Mouse (Mus musculus) CH12.LX (cell line): Measurements from ENCODE around the gene Tmpo. TPM values are rescaled to one million over a fixed set of nuclear protein-coding genes. Genes with fewer than 3 reads are reported as not detected.

Experiments
- DNase-seq: peaks from one replicate; pipeline ENCODE4 v3.0.0-alpha.2; 2013; ENCODE audit errors: extremely low read depth
- H3K27ac ChIP-seq: 2 replicates; pipeline ENCODE4 v1.5.1; 2012; ENCODE audit warnings: low read depth, mild to moderate bottlenecking, control low read depth, moderate library complexity; ENCODE audit not compliant: insufficient read depth
- H3K27me3 ChIP-seq: replicated peaks from 2 replicates; pipeline ENCODE3; 2012; ENCODE audit warnings: inconsistent platforms
- H3K36me3 ChIP-seq, 2 experiments: replicated peaks in 1 of 2; 2 replicates each; pipeline versions ENCODE3 to v1.6.1; 2012; ENCODE audit warnings: inconsistent platforms in 1 of 2, low read length in 1 of 2, mild to moderate bottlenecking in 1 of 2, mixed read lengths in 1 of 2, moderate library complexity in 1 of 2; ENCODE audit not compliant: control insufficient read depth in 1 of 2, insufficient read depth in 1 of 2
- H3K4me1 ChIP-seq, 2 experiments: 2 replicates each; pipeline ENCODE4 v1.6.1; 2012; ENCODE audit warnings: inconsistent platforms in 1 of 2, moderate library complexity in 1 of 2; ENCODE audit not compliant: insufficient read depth in 2 of 2, control insufficient read depth in 1 of 2
- H3K4me2 ChIP-seq: 2 replicates; pipeline ENCODE4 v1.6.1; 2012; ENCODE audit warnings: low read depth, mild to moderate bottlenecking, control low read depth; ENCODE audit not compliant: poor library complexity, insufficient read depth, severe bottlenecking
- H3K4me3 ChIP-seq, 3 experiments: fragments of 150-350 bp in 1 of 3; sonication (generic) in 1 of 3; replicated peaks in 1 of 3; 2 replicates each; pipeline versions ENCODE3 to v1.5.1; 2011 to 2012; ENCODE audit warnings: low read depth in 2 of 3, low read length in 2 of 3, mild to moderate bottlenecking in 2 of 3, moderate library complexity in 2 of 3, control low read depth in 1 of 3, improper control_type of control experiment in 1 of 3, inconsistent platforms in 1 of 3, mixed read lengths in 1 of 3; ENCODE audit not compliant: poor library complexity in 1 of 3
- H3K79me2 ChIP-seq: replicated peaks from 2 replicates; pipeline ENCODE4 v1.6.1; 2012; ENCODE audit warnings: mild to moderate bottlenecking, moderate library complexity; ENCODE audit not compliant: control insufficient read depth, poor library complexity, insufficient read depth, severe bottlenecking; ENCODE audit errors: extremely low read depth
- H3K9ac ChIP-seq: 2 replicates; pipeline ENCODE4 v1.6.1; 2012; ENCODE audit warnings: low read depth, mild to moderate bottlenecking, control low read depth, moderate library complexity; ENCODE audit not compliant: insufficient read depth
- H3K9me3 ChIP-seq: replicated peaks from 2 replicates; pipeline ENCODE3; 2012; ENCODE audit warnings: low read length, inconsistent platforms, mixed read lengths
- CHD2 ChIP-seq: IDR thresholded peaks from 2 replicates; pipeline ENCODE4 v1.6.1; 2011; ENCODE audit warnings: low read length, improper control_type of control experiment
- CTCF ChIP-seq, 2 experiments: IDR thresholded peaks in 1 of 2; conservative IDR thresholded peaks in 1 of 2; 2 replicates each; pipeline ENCODE4 v1.5.1; 2011 to 2012; ENCODE audit warnings: low read depth in 2 of 2, low read length in 2 of 2, improper control_type of control experiment in 1 of 2, inconsistent platforms in 1 of 2, mild to moderate bottlenecking in 1 of 2, moderate library complexity in 1 of 2
- ELF1 ChIP-seq: IDR thresholded peaks from 2 replicates; pipeline ENCODE4 v1.6.1; 2014; ENCODE audit warnings: low read depth, mild to moderate bottlenecking, inconsistent platforms, low read length, improper control_type of control experiment
- EP300 ChIP-seq: IDR thresholded peaks from 2 replicates; pipeline ENCODE4 v1.6.1; 2011; ENCODE audit warnings: low read length, improper control_type of control experiment
- ETS1 ChIP-seq: conservative IDR thresholded peaks from 2 replicates; pipeline ENCODE4 v1.6.1; 2012; ENCODE audit warnings: low read depth, mild to moderate bottlenecking, inconsistent platforms, low read length, improper control_type of control experiment, moderate library complexity
- GABPA ChIP-seq: IDR thresholded peaks from 2 replicates; pipeline ENCODE4 v1.6.1; 2012; ENCODE audit warnings: low read depth, low read length, improper control_type of control experiment, inconsistent platforms; ENCODE audit not compliant: insufficient replicate concordance
- IRF4 ChIP-seq: IDR thresholded peaks from 2 replicates; pipeline ENCODE4 v1.6.1; 2014; ENCODE audit warnings: low read depth, mild to moderate bottlenecking, inconsistent platforms, low read length, improper control_type of control experiment
- JUN ChIP-seq: IDR thresholded peaks from 2 replicates; pipeline ENCODE4 v1.6.1; 2011; ENCODE audit warnings: low read depth, mild to moderate bottlenecking, low read length, improper control_type of control experiment, moderate library complexity; ENCODE audit not compliant: insufficient read depth
- MAFK ChIP-seq: IDR thresholded peaks from 2 replicates; pipeline ENCODE4 v1.6.1; 2011; ENCODE audit warnings: low read length, improper control_type of control experiment; ENCODE audit not compliant: insufficient replicate concordance
- MAX ChIP-seq: IDR thresholded peaks from 2 replicates; pipeline ENCODE4 v1.6.1; 2011; ENCODE audit warnings: low read length, improper control_type of control experiment
- MXI1 ChIP-seq: IDR thresholded peaks from 2 replicates; pipeline ENCODE4 v1.6.1; 2011; ENCODE audit warnings: mild to moderate bottlenecking, low read depth, low read length, improper control_type of control experiment
- MYC ChIP-seq: IDR thresholded peaks from 2 replicates; pipeline ENCODE4 v1.6.1; 2011; ENCODE audit warnings: low read depth, mild to moderate bottlenecking, improper control_type of control experiment, low read length
- PAX5 ChIP-seq: IDR thresholded peaks from 2 replicates; pipeline ENCODE4 v1.6.1; 2012; ENCODE audit warnings: low read length, inconsistent platforms, mixed read lengths
- POLR2A ChIP-seq: IDR thresholded peaks from 2 replicates; pipeline ENCODE4 v1.6.1; 2011; ENCODE audit warnings: low read depth, mild to moderate bottlenecking, improper control_type of control experiment, low read length
- RAD21 ChIP-seq: IDR thresholded peaks from 2 replicates; pipeline ENCODE4 v1.6.1; 2011; ENCODE audit warnings: low read depth, mild to moderate bottlenecking, low read length, improper control_type of control experiment, moderate library complexity
- SIN3A ChIP-seq: IDR thresholded peaks from 2 replicates; pipeline ENCODE4 v1.6.1; 2012; ENCODE audit warnings: low read length, improper control_type of control experiment, inconsistent platforms
- SMC3 ChIP-seq: IDR thresholded peaks from 2 replicates; pipeline ENCODE4 v1.6.1; 2011; ENCODE audit warnings: low read depth, low read length, improper control_type of control experiment
- TBP ChIP-seq: conservative IDR thresholded peaks from 2 replicates; pipeline ENCODE4 v1.6.1; 2011; ENCODE audit warnings: low read depth, low read length, improper control_type of control experiment
- TCF12 ChIP-seq: IDR thresholded peaks from 2 replicates; pipeline ENCODE4 v1.6.1; 2014; ENCODE audit warnings: low read depth, mild to moderate bottlenecking, inconsistent platforms, low read length, improper control_type of control experiment
- UBTF ChIP-seq: IDR thresholded peaks from 2 replicates; pipeline ENCODE4 v1.6.1; 2012; ENCODE audit warnings: low read depth, mild to moderate bottlenecking, inconsistent platforms, low read length, improper control_type of control experiment, moderate library complexity
- ZMIZ1 ChIP-seq: IDR thresholded peaks from 2 replicates; pipeline ENCODE4 v1.6.1; 2012; ENCODE audit warnings: low read depth, mild to moderate bottlenecking, inconsistent platforms, low read length, improper control_type of control experiment
- ZNF384 ChIP-seq: IDR thresholded peaks from 2 replicates; pipeline ENCODE4 v1.6.1; 2012; ENCODE audit warnings: low read depth, low read length, improper control_type of control experiment, inconsistent platforms
- dilution Hi-C: fragments of 300-500 bp; cut with MboI; formaldehyde crosslinking; loops from 2 replicates; pipeline ENCODE4 v1.14.3; 2020; ENCODE audit warnings: low sequenced_read_pairs; ENCODE audit not compliant: extremely low pct_unique_long_range_greater_than_20kb, extremely low pct_ligation_motif_present
- in situ Hi-C: fragments of 300-500 bp; cut with MboI; formaldehyde crosslinking; loops from 3 replicates; pipeline ENCODE4 v1.14.3; 2019; ENCODE audit warnings: low sequenced_read_pairs, low pct_ligation_motif_present, low pct_unique_long_range_greater_than_20kb, mixed read lengths
- polyA plus RNA-seq: library from polyadenylated mRNA; unstranded; fragments of >175 nt; gene quantifications from 2 replicates; pipeline ENCODE4 v1.2.1, GENCODE M21; 2012; ENCODE audit warnings: low read depth; ENCODE audit not compliant: insufficient read length
- total RNA-seq, 2 experiments: library from RNA; depleted of rRNA; stranded (reverse); fragments of 300-350 nt in 1 of 2; fragments of >200 nt in 1 of 2; gene quantifications; 2 replicates each; pipeline ENCODE4 v1.2.3; 2012 to 2014

Tmpo gene
- total and polyA plus RNA-seq, 3 experiments, result 163 to 467 (median 198) TPM

DNA sequence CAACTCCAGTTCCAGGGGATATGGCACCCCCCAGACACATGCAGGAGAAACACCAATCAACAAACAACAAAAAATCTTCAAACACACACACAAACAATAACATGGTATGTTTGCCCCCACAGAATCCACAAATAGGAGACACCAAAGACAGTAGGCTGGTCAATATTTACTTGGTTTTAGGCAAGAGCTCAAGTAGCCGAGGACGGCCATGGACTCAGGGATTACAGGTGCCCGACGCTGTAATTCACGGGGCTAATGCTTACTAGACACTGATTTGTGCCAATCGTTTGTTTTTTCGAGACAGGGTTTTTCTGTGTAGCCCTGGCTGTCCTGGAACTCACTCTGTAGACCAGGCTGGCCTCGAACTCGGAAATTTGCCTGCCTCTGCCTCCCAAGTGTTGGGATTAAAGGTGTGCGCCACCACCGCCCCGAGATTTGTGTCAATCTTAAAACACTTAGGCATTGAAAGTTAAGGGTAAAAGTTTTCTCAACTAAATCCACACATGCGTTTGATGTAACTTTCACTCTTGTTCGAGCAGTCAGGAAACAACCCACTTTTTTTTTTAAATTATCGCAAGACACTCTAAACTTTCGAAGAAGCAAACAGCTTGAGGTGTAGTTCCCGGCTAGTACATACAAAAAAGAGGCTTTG, 11.6 kb downstream of the Tmpo start:
- Histone ChIP-seq H3K27ac (no peak overlapping the region), H3K4me1 (peaks cover 0 to 20% of the 10 kb centered on the region in 2 experiments; a peak in 2 of 4 replicates)
- TF ChIP-seq TBP (peak; percentile 71), POLR2A (no peak; the same call in 1 of the 2 replicates), SIN3A (peak; percentile 14; the same call in 1 of the 2 replicates)
- TF ChIP-seq, all 38 proteins: peak for 2

DNA sequence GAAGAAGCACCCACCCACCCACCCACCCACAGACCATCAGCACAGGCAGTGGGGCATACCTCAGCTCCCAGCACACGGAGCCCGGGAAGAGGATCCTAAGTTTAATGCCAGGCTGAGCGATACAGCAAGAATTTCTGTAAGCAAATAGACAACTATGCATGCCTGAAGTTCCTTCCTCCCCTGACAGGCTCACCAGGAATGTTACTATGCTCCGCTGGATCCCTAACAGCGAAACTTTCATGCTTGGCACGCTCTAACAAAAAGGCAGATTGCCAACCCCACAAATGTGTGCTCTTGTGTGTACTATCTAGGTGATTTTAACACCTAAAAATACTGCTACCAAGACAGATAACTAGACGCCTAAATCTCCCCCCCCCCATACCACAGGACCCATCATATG, 13.8 kb downstream of the Tmpo start:
- Histone ChIP-seq H3K9me3 (no peaks in the 10 kb centered on the region), H3K27ac (no peak overlapping the region), H3K36me3 (peaks cover 23 to 35% of the 10 kb centered on the region in 2 experiments), H3K4me2 (peak overlapping the region; percentile 37), H3K27me3 (no peaks in the 10 kb centered on the region), H3K79me2 (peaks cover 70% of the 10 kb centered on the region), H3K4me1 (peaks cover 0 to 36% of the 10 kb centered on the region in 2 experiments; a peak in 2 of 4 replicates), H3K9ac (no peak overlapping the region; the same call in 1 of the 2 replicates), H3K4me3 (peak overlapping the region in 1 of 3 experiments; percentile 25)
- in situ Hi-C loops, result no loop called here
- DNase-seq, result no peak
- dilution Hi-C loops, result no loop called here
- TF ChIP-seq MXI1 (no peak), POLR2A (0 out of 2 replicates have a peak, but pooled peaks have one; percentile 6)

More for the DNA sequence above, 11.6 kb downstream of the Tmpo start:
- Histone ChIP-seq H3K4me2 (peak overlapping the region; percentile 93), H3K27me3 (no peaks in the 10 kb centered on the region), H3K4me3 (peak overlapping the region; percentile 63 to 93 (median 84)), H3K9ac (peak overlapping the region; percentile 96), H3K9me3 (no peaks in the 10 kb centered on the region), H3K36me3 (peaks cover 9 to 16% of the 10 kb centered on the region in 2 experiments), H3K79me2 (peaks cover 59% of the 10 kb centered on the region)
- in situ Hi-C loops, result no loop called here
- DNase-seq, result no peak
- dilution Hi-C loops, result no loop called here

DNA sequence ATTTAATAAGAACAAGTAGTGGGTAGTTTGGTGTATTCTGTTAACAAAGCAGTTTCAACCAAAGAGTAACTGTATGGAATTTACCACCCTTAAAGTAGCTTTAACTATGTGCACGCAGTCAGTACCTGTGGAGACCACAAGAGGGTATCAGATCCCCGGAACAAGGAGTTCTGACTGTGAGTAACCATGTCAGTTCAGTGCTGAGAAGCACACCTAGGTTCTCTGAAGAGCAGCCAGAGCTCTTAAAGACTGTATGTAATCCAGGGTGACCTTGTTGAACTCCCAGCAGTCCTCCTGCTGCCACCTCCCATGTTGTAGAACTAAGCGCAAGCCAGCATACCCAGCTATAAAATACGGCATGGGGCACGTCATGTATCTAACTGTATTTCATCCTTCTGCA, 14.2 kb downstream of the Tmpo start:
- H3K36me3 ChIP-seq, result peaks cover 28 to 40% of the 10 kb centered on the region in 2 experiments
- H3K4me3 ChIP-seq, result peak overlapping the region in 1 of 3 experiments; percentile 17
- H3K27ac ChIP-seq, result no peak overlapping the region
- no peaks in the 10 kb centered on the region for H3K9me3 ChIP-seq
- peaks cover 0 to 41% of the 10 kb centered on the region in 2 experiments; a peak in 2 of 4 replicates for H3K4me1 ChIP-seq
- dilution Hi-C loops, result no loop called here
- peak; percentile 79 for DNase-seq
- peak overlapping the region; percentile 37 for H3K4me2 ChIP-seq
- H3K9ac ChIP-seq, result no peak overlapping the region
- H3K79me2 ChIP-seq, result peaks cover 74% of the 10 kb centered on the region
- H3K27me3 ChIP-seq, result no peaks in the 10 kb centered on the region
- TF ChIP-seq IRF4 (peak; percentile 20; the same call in 1 of the 2 replicates), RAD21 (peak; percentile 72), TCF12 (peak; percentile 25; the same call in 1 of the 2 replicates), MAFK (no peak), CTCF (conservative IDR thresholded peaks at IDR 0.05 in 1 of 2, IDR thresholded peaks at IDR 0.05 in 1 of 2; ENCODE audit: low read depth in 2 of 2, low read length in 2 of 2) (peak; percentile 84 to 88), MYC (peak; percentile 62; the same call in 1 of the 2 replicates), ELF1 (peak; percentile 20; the same call in 1 of the 2 replicates), CHD2 (no peak), PAX5 (no peak), ZMIZ1 (no peak), TBP (no peak), MAX (0 out of 2 replicates have a peak, but pooled peaks have one; percentile 26), SIN3A (no peak), JUN (no peak), UBTF (no peak), ETS1 (no peak), MXI1 (peak; percentile 35; the same call in 1 of the 2 replicates), GABPA (no peak), SMC3 (peak; percentile 73), EP300 (no peak), POLR2A (0 out of 2 replicates have a peak, but pooled peaks have one; percentile 3), ZNF384 (no peak)
- in situ Hi-C loops, result no loop called here
